Mouse (Mus musculus) splenic B cell, adult 2 months (primary cell): ENCODE data around the gene Cnksr3.

Experiments used
- DNase-seq: peaks from one replicate; pipeline ENCODE4 v3.0.0-alpha.2; 2011; ENCODE audit warnings: low read depth, low spot score
- H3K27me3 ChIP-seq: 2 replicates; pipeline ENCODE4 v1.6.1; 2012; ENCODE audit warnings: mild to moderate bottlenecking, low read length, moderate library complexity, mixed read lengths; ENCODE audit not compliant: control insufficient read depth, poor library complexity, insufficient read depth, severe bottlenecking
- H3K36me3 ChIP-seq: 2 replicates; pipeline ENCODE4 v1.6.1; 2012; ENCODE audit warnings: mild to moderate bottlenecking, low read length, moderate library complexity, mixed read lengths; ENCODE audit not compliant: control insufficient read depth, poor library complexity, insufficient read depth, severe bottlenecking

The Cnksr3 gene

DNA sequence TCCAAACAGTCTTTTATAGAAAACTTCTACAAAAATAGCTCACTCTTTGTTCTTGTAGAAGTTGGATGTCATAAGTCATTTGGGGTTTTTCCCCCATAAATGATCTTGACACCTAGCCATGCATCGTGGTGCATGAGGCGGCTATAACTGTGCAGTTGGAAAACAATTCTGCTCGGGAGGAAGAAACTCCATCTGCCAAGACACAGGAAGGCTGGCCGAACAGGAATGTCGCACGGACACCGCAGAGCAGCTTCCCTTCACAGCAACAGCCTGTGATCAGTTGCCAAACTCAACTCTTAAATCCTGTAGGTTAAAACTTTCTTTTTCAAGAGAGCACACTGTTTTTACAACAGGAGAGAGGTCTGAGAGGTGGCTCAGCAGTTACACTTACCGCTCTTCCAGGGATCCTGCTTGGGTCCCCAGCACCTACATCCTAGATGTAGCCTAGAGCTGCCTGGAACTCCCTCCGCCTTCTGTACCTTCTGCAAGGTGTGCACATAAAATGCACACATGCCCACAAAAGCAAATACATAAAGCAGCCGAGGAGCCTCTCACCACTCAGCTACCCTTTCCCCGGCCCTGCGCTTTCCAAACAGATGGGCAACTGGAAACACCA is 29.4 kb downstream of the Cnksr3 start:
- no peak for DNase-seq
- Histone ChIP-seq H3K36me3 (no peaks in the 10 kb centered on the region), H3K27me3 (no peaks in the 10 kb centered on the region; the same call in 1 of the 2 replicates)

DNA sequence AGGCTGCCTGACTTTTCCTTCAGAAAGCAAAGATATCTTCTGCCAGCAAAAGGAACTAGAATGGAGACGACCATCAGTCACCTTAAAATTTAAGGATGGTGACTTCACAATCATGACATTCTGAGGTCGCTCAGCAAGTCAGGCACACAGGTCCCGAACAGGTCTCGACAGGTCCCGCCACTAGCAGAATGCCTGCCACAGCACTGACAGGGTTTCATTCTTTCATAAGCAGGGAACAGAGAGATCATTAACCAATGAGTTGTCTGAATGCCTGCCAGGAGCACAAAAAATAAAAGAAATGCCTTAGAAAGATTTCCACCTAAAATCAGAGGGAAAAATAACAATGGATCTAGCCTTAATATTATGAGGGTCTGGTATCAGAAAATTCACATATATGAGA is 31.7 kb downstream of the Cnksr3 start:
- Histone ChIP-seq H3K36me3 (no peaks in the 10 kb centered on the region), H3K27me3 (no peaks in the 10 kb centered on the region; the same call in 1 of the 2 replicates)
- no peak for DNase-seq

DNA sequence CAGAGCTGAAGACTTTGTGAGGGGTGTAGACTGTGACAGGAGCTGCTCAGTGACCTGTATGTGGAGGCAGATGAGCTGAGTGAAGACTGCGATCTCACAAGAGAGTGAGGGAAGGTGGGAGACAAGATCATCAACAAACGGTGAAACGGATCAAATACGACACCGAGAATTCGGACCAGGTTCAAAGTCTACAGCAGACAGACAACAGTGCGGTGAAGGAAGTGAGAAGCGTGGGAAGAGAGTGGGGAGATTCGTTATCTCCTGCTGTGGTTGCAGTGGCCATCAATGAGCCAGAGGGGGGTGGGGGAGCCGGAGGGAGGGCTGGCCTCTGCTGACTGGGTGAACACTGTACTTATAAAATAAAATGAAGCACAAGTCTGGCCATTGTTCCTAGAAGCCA is 33.5 kb downstream of the Cnksr3 start:
- Histone ChIP-seq H3K36me3 (no peaks in the 10 kb centered on the region), H3K27me3 (no peaks in the 10 kb centered on the region; the same call in 1 of the 2 replicates)
- no peak for DNase-seq

DNA sequence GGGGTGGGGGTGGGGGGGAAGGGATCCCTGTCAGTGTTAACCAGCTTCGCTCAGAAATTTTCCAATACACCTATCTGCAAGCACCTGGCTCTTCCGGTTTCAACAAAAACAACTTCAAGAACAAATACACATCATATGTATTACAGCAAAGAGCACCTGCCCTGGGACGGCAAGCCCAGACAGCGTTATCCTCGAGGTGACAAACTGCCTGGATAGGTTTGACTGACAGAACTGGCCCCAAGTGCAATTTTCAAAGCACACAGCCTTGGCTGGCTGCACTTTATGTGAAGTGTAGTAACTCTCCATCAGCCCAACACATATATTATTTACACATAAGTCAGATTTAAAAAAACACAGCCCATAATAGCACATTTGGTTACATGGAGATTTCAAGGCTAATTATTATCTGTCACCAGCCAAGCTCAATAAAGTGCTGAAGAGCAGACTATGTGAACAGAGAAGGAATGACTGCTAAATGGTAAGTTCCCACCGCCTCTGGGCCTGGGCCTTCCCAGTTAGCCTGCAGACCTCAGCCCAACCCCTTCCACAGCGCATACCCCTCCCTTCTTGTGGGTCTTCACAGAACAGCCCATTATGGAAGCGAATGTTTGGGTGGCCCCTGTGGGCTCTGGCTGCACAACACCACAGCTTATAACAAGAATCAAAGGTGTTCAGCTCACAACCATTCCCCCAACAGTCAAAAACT is 35.7 kb downstream of the Cnksr3 start:
- no peaks in the 10 kb centered on the region for H3K36me3 ChIP-seq
- H3K27me3 ChIP-seq = no peaks in the 10 kb centered on the region
- no peak for DNase-seq

DNA sequence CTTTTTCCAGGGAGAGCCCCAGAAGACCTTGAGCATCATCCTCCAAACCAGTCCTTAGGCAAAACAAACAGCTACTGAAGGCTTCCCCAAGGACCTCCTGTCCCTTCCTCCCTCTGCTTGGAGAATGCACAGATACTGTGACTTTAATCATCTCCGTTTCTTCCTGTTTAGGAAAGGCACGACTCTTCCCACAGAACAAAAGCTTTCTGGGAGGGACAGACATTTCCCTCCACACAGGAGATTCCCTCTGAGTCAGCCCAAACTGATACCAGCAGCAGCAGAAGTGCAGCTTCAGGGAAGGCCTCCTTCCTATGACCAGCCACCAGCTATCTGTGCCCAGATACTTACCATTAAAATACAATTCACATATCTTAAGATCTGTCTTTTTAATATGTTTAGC is 37.6 kb downstream of the Cnksr3 start:
- Histone ChIP-seq H3K27me3 (no peaks in the 10 kb centered on the region), H3K36me3 (no peaks in the 10 kb centered on the region)
- DNase-seq = no peak

DNA sequence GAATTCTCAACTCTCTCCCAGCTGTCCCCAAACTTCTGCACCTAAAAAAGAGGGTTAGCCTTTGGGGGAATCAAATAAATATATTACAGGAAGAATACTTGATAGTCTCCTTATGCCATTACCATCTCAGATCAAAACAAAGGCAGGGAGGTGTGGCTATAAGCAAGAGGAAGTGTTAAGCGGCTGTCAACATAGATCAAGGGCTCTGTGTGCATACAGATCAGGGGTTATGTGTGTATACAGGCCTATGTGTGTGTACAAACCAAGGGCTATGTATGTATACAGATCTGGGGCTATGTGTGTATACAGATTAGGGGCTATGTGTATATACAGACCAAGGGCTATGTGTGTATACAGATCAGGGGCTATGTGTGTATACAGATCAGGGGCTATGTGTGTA is 38.9 kb downstream of the Cnksr3 start:
- no peak for DNase-seq
- no peaks in the 10 kb centered on the region for H3K36me3 ChIP-seq
- no peaks in the 10 kb centered on the region for H3K27me3 ChIP-seq

DNA sequence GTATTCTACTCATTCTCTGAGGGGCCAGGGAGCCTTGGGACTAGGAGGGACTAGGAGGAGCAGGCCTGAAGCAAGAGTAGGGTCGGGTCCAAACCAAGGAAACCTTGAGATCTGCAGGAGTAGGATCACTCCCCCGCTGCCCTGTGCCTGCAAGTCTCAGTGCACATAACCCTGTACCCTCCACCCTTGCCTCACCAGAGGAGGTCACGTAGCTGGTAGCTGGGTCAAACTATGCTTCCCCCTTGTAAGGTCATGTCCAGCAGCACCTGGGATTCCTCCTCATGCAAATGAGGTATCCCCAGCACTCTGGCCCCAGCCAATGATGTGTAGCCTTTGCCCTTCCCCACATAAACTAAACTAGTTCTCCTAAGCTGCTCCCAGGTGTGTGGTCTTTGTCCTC is 41.6 kb downstream of the Cnksr3 start:
- DNase-seq = no peak
- H3K36me3 ChIP-seq = no peaks in the 10 kb centered on the region
- H3K27me3 ChIP-seq = no peaks in the 10 kb centered on the region

DNA sequence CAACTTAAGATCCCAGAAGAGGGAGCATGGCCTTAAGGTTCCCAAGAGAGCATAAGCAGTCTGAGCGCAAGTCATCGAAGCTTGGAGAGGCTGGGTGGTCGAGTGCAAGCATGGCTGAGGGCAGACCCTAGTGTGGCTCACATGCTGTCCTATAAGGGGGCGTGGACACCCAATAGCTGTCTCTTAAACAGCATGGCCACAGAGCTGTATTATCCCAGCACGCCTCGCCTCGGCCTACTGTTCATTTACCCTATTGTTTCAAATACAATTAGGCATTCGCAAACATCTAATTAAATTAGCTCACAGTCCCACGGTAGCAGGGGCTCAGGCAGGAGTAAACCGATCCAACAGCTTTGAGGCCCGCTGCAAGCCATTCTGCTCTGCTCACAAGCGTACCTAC is 49.0 kb downstream of the Cnksr3 start:
- H3K36me3 ChIP-seq = no peaks in the 10 kb centered on the region

DNA sequence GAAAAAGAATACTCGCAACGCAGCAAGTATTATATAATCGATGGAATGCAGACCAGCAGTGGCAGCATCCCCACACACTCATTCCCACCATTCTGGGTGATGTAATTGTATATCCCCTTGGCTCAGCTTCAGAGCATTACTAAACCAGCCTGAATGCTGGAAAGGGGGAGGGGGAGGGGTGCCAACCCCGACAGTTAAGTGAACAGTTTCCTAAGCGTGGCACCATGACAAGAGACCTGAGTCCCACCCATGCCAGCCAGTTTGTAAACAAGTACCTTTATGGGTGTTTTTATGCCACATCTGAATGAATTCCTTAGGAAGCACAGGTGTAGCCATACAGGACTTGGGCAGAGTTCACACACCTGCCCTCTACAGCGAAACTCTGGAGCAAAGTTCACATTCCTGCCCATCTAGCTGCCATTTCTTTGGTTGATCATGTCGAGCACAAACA is 53.0 kb downstream of the Cnksr3 start:
- Histone ChIP-seq H3K36me3 (no peaks in the 10 kb centered on the region), H3K27me3 (no peaks in the 10 kb centered on the region)
- DNase-seq = no peak

More for the DNA sequence above, 49.0 kb downstream of the Cnksr3 start:
- H3K27me3 ChIP-seq = no peaks in the 10 kb centered on the region
- DNase-seq = no peak

DNA sequence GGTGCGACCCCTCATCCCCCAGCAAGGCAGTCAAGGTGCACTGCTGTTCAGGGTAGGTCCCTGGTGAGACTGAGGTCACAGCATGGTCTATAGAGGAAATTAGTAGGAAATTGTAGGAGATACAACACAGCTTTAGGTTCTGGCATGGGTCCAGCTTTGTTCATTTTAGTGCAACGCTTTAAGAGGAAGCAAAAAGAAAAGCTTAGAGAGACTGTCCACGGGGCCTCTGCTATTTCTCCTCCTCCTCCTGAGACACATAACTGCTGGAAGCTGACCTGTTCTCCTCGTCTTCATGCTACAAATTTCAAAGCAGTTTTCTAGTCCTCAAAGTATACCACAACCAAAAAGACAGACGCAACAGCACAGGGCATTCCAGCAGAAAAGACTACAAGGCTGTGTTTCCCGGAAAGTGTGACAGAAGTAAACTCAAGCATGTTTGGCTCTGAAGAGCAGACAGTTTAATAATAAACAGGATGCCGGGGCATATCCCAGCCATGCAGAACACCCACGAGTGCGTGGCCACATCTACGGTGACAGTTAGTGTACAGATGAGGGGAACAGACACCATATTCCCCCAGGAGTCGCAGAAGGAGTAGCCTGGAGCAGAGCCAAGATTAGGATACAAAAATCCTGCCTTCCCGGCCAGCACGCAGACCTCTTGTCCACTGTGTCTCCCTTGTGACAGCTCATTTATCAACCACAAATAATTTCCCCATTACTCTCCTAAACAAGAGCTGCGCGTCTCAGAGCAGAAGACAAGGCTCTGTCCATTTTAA is 53.6 kb downstream of the Cnksr3 start:
- H3K27me3 ChIP-seq = no peaks in the 10 kb centered on the region
- H3K36me3 ChIP-seq = no peaks in the 10 kb centered on the region
- peak; percentile 29 for DNase-seq

DNA sequence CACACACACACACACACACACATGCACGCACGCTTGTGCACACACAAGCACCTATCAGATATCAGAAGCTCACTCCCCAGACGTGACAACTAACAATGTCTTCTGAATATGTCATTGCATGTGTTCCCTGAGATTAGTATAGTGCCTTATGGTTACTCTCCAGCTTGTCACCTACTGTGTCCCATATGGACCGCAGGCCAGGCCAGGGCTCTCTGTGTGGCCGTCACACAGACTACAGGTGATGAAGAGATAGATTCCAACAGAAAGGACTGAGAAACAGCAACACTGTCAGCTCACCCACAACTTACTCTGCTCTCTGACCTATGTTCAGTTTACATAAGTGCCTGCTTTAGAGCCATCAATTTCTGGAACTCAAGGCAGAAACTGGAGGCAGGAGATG is 57.2 kb downstream of the Cnksr3 start:
- Histone ChIP-seq H3K36me3 (0 out of 2 replicates have a peak, but pooled peaks cover 3% of the 10 kb centered on the region), H3K27me3 (no peaks in the 10 kb centered on the region)
- no peak for DNase-seq

DNA sequence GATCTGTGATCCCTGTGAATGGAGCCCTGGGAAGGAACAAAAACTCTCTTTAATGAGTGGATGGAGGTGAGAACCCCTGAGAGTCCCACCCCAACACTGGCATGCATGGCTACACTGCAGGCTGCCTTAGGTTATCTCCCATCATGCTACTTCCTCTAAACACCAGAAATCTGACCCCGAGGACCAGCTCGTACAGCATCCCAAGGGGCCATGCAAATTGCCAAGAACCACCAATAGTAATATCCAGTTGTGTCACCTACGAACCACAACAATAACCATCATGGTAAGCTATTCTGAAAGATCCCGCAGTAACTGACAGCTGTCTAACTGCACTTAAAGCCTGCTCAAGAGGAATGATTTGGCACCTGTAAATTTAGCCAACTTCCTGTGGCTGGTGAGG is 59.1 kb downstream of the Cnksr3 start:
- Histone ChIP-seq H3K36me3 (0 out of 2 replicates have a peak, but pooled peaks cover 3% of the 10 kb centered on the region), H3K27me3 (no peaks in the 10 kb centered on the region)
- peak; percentile 57 for DNase-seq

DNA sequence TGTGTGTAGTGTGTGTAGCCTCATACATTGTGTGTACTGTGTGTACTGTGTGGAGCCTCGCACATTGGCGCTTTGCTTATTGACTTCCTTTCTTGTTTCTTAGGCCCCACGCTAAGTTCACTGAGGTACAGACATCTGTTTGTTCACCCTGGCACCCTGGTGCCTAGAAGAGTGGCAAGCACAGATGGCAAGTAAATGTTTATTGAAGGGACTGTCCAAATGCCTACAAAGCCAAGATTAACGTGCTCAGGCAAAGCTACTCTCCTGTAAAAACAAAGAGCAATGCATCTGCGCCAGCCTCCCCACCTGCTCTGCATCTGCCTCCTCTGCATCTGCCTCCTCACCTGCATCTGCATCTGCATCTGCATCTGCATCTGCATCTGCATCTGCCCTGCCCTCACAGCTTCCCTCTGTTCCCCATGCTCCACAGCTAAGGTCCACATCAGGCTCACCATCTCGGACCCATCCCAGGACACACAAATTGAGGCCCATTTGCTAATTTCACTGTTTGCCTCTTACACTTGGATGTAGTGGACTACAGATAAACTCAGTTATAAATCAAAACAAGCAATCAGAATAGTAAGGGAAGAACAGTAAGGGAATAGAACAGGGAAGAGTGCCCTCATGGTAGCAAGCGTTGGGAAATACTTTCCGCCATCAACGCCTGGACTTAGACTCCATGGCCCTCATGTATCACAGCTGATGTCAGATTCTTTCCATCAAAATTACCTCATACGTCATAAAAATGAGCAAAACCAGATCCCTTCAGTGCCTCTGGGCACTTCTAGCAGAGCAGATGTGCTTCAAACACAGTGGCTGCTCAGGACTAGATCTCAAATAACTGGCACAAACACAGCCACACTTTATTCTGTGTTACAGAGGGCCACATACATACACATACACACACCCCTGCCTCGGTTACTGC is 62.1 kb downstream of the Cnksr3 start:
- Histone ChIP-seq H3K27me3 (no peaks in the 10 kb centered on the region), H3K36me3 (0 out of 2 replicates have a peak, but pooled peaks cover 3% of the 10 kb centered on the region)
- DNase-seq = no peak

DNA sequence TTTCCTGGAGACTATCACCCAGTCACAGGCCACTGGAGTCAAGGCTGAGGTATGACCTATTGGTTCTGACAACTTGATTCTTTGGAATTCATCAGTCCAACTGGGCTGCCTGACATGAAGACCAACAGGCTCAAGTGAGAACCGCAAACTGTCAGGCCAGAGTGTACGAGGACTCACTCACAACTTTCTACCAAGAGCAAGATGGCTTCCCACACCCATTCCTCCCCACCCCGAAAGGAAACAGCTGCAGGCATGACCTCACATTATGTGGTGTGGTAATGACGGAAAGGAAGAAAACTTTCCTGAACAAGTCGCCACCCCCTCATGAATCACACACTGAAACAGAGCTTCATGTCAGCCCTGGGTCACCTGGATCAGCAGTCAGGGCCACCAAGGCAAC is 66.4 kb downstream of the Cnksr3 start:
- Histone ChIP-seq H3K36me3 (no peaks in the 10 kb centered on the region), H3K27me3 (no peaks in the 10 kb centered on the region)
- no peak for DNase-seq
